Mouse (Mus musculus) thymus, postnatal 10 days (tissue): ENCODE measurements around the gene Aktip.

ENCODE experiments used
- DNase-seq, 2 experiments: peaks; one replicate each; pipeline ENCODE4 v3.0.0; 2021; ENCODE audit warnings: low spot score in 2 of 2

Aktip gene

GRCm38 (mm10) chr8:91126786-91127185 lies 73.0 kb downstream of the Aktip start:
- no peak for DNase-seq

GRCm38 (mm10) chr8:91124315-91124714 lies 75.5 kb downstream of the Aktip start:
- no peak for DNase-seq

GRCm38 (mm10) chr8:91118131-91118530 lies 81.6 kb downstream of the Aktip start:
- no peak for DNase-seq

- DNase-seq: no peak
Measured at GRCm38 (mm10) chr8:91117537-91117936, 82.2 kb downstream of the Aktip start.

GRCm38 (mm10) chr8:91114910-91115309 lies 84.9 kb downstream of the Aktip start:
- no peak for DNase-seq

GRCm38 (mm10) chr8:91114428-91114827 lies 85.3 kb downstream of the Aktip start:
- no peak for DNase-seq

- DNase-seq: no peak
Measured at GRCm38 (mm10) chr8:91111868-91112477, 87.8 kb downstream of the Aktip start.

GRCm38 (mm10) chr8:91106271-91106670 lies 93.5 kb downstream of the Aktip start:
- DNase-seq: no peak

GRCm38 (mm10) chr8:91098106-91098505 lies 101.7 kb downstream of the Aktip start:
- DNase-seq: no peak

GRCm38 (mm10) chr8:91094135-91094534 lies 105.6 kb downstream of the Aktip start:
- no peak for DNase-seq

- DNase-seq: no peak
Measured at GRCm38 (mm10) chr8:91089601-91090000, 110.2 kb downstream of the Aktip start.

- no peak for DNase-seq
Measured at GRCm38 (mm10) chr8:91088452-91088851, 111.3 kb downstream of the Aktip start.

- no peak for DNase-seq
Measured at GRCm38 (mm10) chr8:91082428-91082827, 117.3 kb downstream of the Aktip start.

GRCm38 (mm10) chr8:91081911-91082310 lies 117.9 kb downstream of the Aktip start:
- DNase-seq: no peak

- DNase-seq: peak in 1 of 2 experiments; percentile 32
Measured at GRCm38 (mm10) chr8:91079678-91080077, 120.1 kb downstream of the Aktip start.

- peak; percentile 58 to 60 for DNase-seq
Measured at GRCm38 (mm10) chr8:91077077-91077867, 122.5 kb downstream of the Aktip start.

- DNase-seq: peak; percentile 76 to 78
Measured at GRCm38 (mm10) chr8:91070275-91070859, 129.4 kb downstream of the Aktip start.

- peak; percentile 89 to 92 for DNase-seq
Measured at GRCm38 (mm10) chr8:91069834-91070233, 129.9 kb downstream of the Aktip start, which contains the start of gene Rbl2. Rbl2 (plus strand) TSS chr8:91070057.

- DNase-seq: no peak
Measured at GRCm38 (mm10) chr8:91069407-91069806, 130.4 kb downstream of the Aktip start.

GRCm38 (mm10) chr8:91065179-91065578 lies 134.6 kb downstream of the Aktip start:
- no peak for DNase-seq
